Mouse (Mus musculus): ENCODE measurements around the gene Mbd4.
"Not testable (repeated sequence)": the region's sequence is repeated elsewhere in the genome, so short reads cannot be mapped to it uniquely, and the experiment has no call there.

Mbd4 gene

GRCm38 (mm10) chr6:115853091-115853813 is at the start of gene Mbd4, which contains the start of gene Ift122:
Gene Mbd4, minus strand, starts transcription at chr6:115853371.
Gene Ift122, plus strand, starts transcription at chr6:115853470.
- peak; percentile 100 for DNase-seq

GRCm38 (mm10) chr6:115902545-115902944 is 49.4 kb upstream of the Mbd4 start:
- no peak for DNase-seq

GRCm38 (mm10) chr6:115901489-115901931 is 48.3 kb upstream of the Mbd4 start:
- peak; percentile 56 for DNase-seq

- peak; percentile 91 for DNase-seq
Observed at GRCm38 (mm10) chr6:115901062-115901461, 47.9 kb upstream of the Mbd4 start.

- DNase-seq: no peak
Observed at GRCm38 (mm10) chr6:115897926-115898520, 44.9 kb upstream of the Mbd4 start.

- DNase-seq: peak; percentile 73
Observed at GRCm38 (mm10) chr6:115897117-115897516, 43.9 kb upstream of the Mbd4 start.

GRCm38 (mm10) chr6:115896346-115896745 is 43.2 kb upstream of the Mbd4 start:
- DNase-seq: no peak

GRCm38 (mm10) chr6:115892363-115892762 is 39.2 kb upstream of the Mbd4 start:
- DNase-seq: no peak

GRCm38 (mm10) chr6:115891497-115892061 is 38.4 kb upstream of the Mbd4 start:
- DNase-seq: peak; percentile 90

GRCm38 (mm10) chr6:115891061-115891460 is 37.9 kb upstream of the Mbd4 start:
- peak; percentile 49 for DNase-seq

GRCm38 (mm10) chr6:115890601-115891000 is 37.4 kb upstream of the Mbd4 start:
- no peak for DNase-seq

GRCm38 (mm10) chr6:115888296-115888695 is 35.1 kb upstream of the Mbd4 start:
- peak; percentile 49 for DNase-seq

GRCm38 (mm10) chr6:115886894-115887293 is 33.7 kb upstream of the Mbd4 start:
- DNase-seq: no peak

GRCm38 (mm10) chr6:115884018-115884417 is 30.8 kb upstream of the Mbd4 start:
- peak; percentile 59 for DNase-seq

- DNase-seq: peak; percentile 64
Observed at GRCm38 (mm10) chr6:115880751-115881150, 27.6 kb upstream of the Mbd4 start.

GRCm38 (mm10) chr6:115879736-115880135 is 26.6 kb upstream of the Mbd4 start:
- no peak for DNase-seq

- DNase-seq: peak; percentile 40
Observed at GRCm38 (mm10) chr6:115878694-115879093, 25.5 kb upstream of the Mbd4 start.

GRCm38 (mm10) chr6:115877239-115877638 is 24.1 kb upstream of the Mbd4 start:
- DNase-seq: no peak

- not testable (repeated sequence) for DNase-seq
Observed at GRCm38 (mm10) chr6:115871318-115871717, 18.1 kb upstream of the Mbd4 start.

GRCm38 (mm10) chr6:115867157-115867556 is 14.0 kb upstream of the Mbd4 start:
- not testable (repeated sequence) for DNase-seq

GRCm38 (mm10) chr6:115865246-115865645 is 12.1 kb upstream of the Mbd4 start:
- DNase-seq: no peak

- peak; percentile 43 for DNase-seq
Observed at GRCm38 (mm10) chr6:115863340-115863841, 10.2 kb upstream of the Mbd4 start.

GRCm38 (mm10) chr6:115860027-115860556 is 6.9 kb upstream of the Mbd4 start:
- DNase-seq: peak; percentile 49
